Mouse (Mus musculus) cortical plate, adult 2 months (tissue): Measurements from ENCODE around the gene Mcm2.

Experiments
- CTCF ChIP-seq: fragments of 200-500 bp; IDR thresholded peaks from 2 replicates; pipeline ENCODE4 v1.5.1; 2011; ENCODE audit warnings: mild to moderate bottlenecking, control low read depth, low read length; ENCODE audit not compliant: insufficient read depth; ENCODE audit errors: extremely low read depth
- POLR2A ChIP-seq: fragments of 200-500 bp; IDR thresholded peaks from 2 replicates; pipeline ENCODE4 v1.6.1; 2011; ENCODE audit warnings: mild to moderate bottlenecking, low read length, control low read depth; ENCODE audit not compliant: insufficient read depth; ENCODE audit errors: extremely low read depth

GRCm38 (mm10) chr6:88941628-88942027 is 43.0 kb upstream of the Mcm2 start:
- no peak for TF ChIP-seq CTCF
- no peak for TF ChIP-seq POLR2A
